Mouse (Mus musculus) neutrophil, adult 5-6 weeks (primary cell): ENCODE measurements around the gene Nlrp10. TPM values are rescaled to one million over a fixed set of nuclear protein-coding genes. Genes with fewer than 3 reads are reported as not detected.

ENCODE experiments used
- ATAC-seq: fragments of 151-379, 151-347 bp; 2 replicates; pipeline ENCODE4 v1.8.0; 2017; ENCODE audit warnings: mild to moderate bottlenecking, moderate TSS enrichment; ENCODE audit not compliant: insufficient number of reproducible peaks, poor library complexity, low FRiP score, severe bottlenecking; ENCODE audit errors: extremely low read depth
- total RNA-seq: library from RNA; stranded (forward); fragments of 200-1000 nt; gene quantifications from 2 replicates; pipeline ENCODE4 v1.2.3, GENCODE M21; 2017

Gene Nlrp10
- total RNA-seq, result 1.4 and 2.2 TPM in 2 replicates

GRCm38 (mm10) chr7:108929726-108930393 lies at the start of gene Nlrp10:
TSS of gene Nlrp10 (minus strand) at chr7:108930178.
- peak; percentile 33; the same call in 1 of the 2 replicates for ATAC-seq

- ATAC-seq, result no peak
Observed at GRCm38 (mm10) chr7:108972273-108972672, 42.3 kb upstream of the Nlrp10 start.

GRCm38 (mm10) chr7:108968201-108968600 lies 38.2 kb upstream of the Nlrp10 start:
- no peak for ATAC-seq

- peak; percentile 60; the same call in 1 of the 2 replicates for ATAC-seq
Observed at GRCm38 (mm10) chr7:108966742-108967362, 36.9 kb upstream of the Nlrp10 start.

- no peak for ATAC-seq
Observed at GRCm38 (mm10) chr7:108965968-108966367, 36.0 kb upstream of the Nlrp10 start.

GRCm38 (mm10) chr7:108957734-108958133 lies 27.8 kb upstream of the Nlrp10 start:
- ATAC-seq, result no peak

GRCm38 (mm10) chr7:108954185-108954584 lies 24.2 kb upstream of the Nlrp10 start:
- ATAC-seq, result peak; percentile 40; the same call in 1 of the 2 replicates

GRCm38 (mm10) chr7:108952801-108953200 lies 22.8 kb upstream of the Nlrp10 start:
- 0 out of 2 replicates have a peak, but pooled peaks have one; percentile 30 for ATAC-seq

- no peak for ATAC-seq
Observed at GRCm38 (mm10) chr7:108950762-108951331, 20.9 kb upstream of the Nlrp10 start.

- ATAC-seq, result peak; percentile 51; the same call in 1 of the 2 replicates
Observed at GRCm38 (mm10) chr7:108950312-108950761, 20.4 kb upstream of the Nlrp10 start, which contains the start of gene Tub. TSS of gene Tub (plus strand) at chr7:108950338.

GRCm38 (mm10) chr7:108949301-108949700 lies 19.3 kb upstream of the Nlrp10 start:
- ATAC-seq, result no peak

GRCm38 (mm10) chr7:108948611-108949010 lies 18.6 kb upstream of the Nlrp10 start:
- no peak for ATAC-seq

- peak; percentile 54; the same call in 1 of the 2 replicates for ATAC-seq
Observed at GRCm38 (mm10) chr7:108944002-108944401, 14.0 kb upstream of the Nlrp10 start.

GRCm38 (mm10) chr7:108941466-108941865 lies 11.5 kb upstream of the Nlrp10 start:
- ATAC-seq, result no peak

GRCm38 (mm10) chr7:108936591-108936990 lies 6.6 kb upstream of the Nlrp10 start:
- no peak for ATAC-seq

- ATAC-seq, result no peak
Observed at GRCm38 (mm10) chr7:108935411-108935810, 5.4 kb upstream of the Nlrp10 start.

- ATAC-seq, result no peak
Observed at GRCm38 (mm10) chr7:108934836-108935235, 4.9 kb upstream of the Nlrp10 start.

GRCm38 (mm10) chr7:108933794-108934731 lies 4.1 kb upstream of the Nlrp10 start, which contains the start of gene Eif3f:
TSS of gene Eif3f (plus strand) at chr7:108934417.
- ATAC-seq, result peak; percentile 95
